Mouse (Mus musculus) lung, adult 2 months (tissue): Measurements from ENCODE around the gene Tmem176b. TPM values are rescaled to one million over a fixed set of nuclear protein-coding genes. Genes with fewer than 3 reads are reported as not detected.
A peak's percentile ranks its signal among the peaks of the same experiment; 100 is the strongest.
"Not testable (repeated sequence)": the region's sequence is repeated elsewhere in the genome, so short reads cannot be mapped to it uniquely, and the experiment has no call there.

Experiments
- DNase-seq: peaks from one replicate; pipeline ENCODE4 v3.0.0; 2022
- H3K4me1 ChIP-seq: fragments of 200-500 bp; 2 replicates; pipeline ENCODE4 v1.6.1; 2011; ENCODE audit warnings: low read length; ENCODE audit not compliant: control insufficient read depth, insufficient read depth
- H3K4me3 ChIP-seq: fragments of 200-500 bp; replicated peaks from 2 replicates; pipeline ENCODE3; 2011; ENCODE audit warnings: low read depth, mild to moderate bottlenecking, control low read depth, low read length; ENCODE audit errors: extremely low read depth
- CTCF ChIP-seq: fragments of 200-500 bp; IDR thresholded peaks from 2 replicates; pipeline ENCODE4 v1.5.1; 2011; ENCODE audit warnings: mild to moderate bottlenecking, low read length, control low read depth; ENCODE audit not compliant: insufficient read depth
- POLR2A ChIP-seq: fragments of 200-500 bp; IDR thresholded peaks from 2 replicates; pipeline ENCODE4 v1.6.1; 2011; ENCODE audit warnings: low read depth, mild to moderate bottlenecking, control low read depth, low read length, borderline replicate concordance; ENCODE audit errors: extremely low read depth
- WGBS: fragments of 180-500 bp; shearing (Covaris S2); methylation state at CpG from one replicate; pipeline ENCODE4 v1.1.7; 2018; 5-methylcytosine and 5-hydroxymethylcytosine counted together
- polyA plus RNA-seq: library from polyadenylated mRNA; depleted of rRNA; stranded (reverse); fragments of >200 nt; gene quantifications from 2 replicates; pipeline ENCODE4 v1.2.3, GENCODE M21; 2012; rRNA removed

Tmem176b gene
- polyA plus RNA-seq: 521 and 609 TPM in 2 replicates

DNA sequence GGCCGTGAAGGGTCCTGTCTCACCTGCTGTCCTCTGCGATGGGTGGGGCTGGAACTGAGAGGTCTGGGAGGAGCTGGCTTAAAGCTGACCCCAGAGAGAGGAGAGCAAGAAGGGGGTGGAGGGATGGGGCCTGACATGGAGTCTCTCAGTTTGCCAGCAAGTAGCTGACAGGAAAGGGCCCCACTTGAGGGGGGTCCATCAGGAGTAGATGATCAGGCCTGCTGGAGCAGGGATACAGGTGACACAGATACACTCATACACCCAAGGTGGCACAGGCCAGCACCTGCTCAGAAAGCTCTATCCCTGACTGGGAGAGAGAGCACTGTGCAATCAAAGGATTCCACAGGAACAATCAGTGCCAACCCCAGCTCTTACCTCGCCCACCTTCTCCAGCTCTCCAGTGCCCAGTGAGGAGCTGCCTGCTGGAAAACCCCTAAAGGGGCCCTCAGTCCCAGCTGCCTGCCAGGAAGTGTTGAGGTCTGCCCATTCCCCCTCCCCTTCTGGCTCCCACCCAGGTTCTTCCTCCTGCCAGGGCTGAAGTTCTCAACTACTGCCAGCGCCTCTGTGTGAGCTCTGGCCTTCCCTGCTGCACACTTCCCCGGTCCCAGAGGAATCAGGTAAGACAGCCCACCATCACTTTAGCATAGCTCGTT is at the start of gene Tmem176b:
Gene Tmem176b, minus strand, starts transcription at position 524 of the 653 bp plus-strand sequence.
- DNase-seq: peak; percentile 97
- peaks cover 14% of the 10 kb centered on the region for H3K4me1 ChIP-seq
- WGBS: 2% methylated on average over 6 of the region's 6 CpGs
- H3K4me3 ChIP-seq: peak within 1 kb of the TSS; percentile 88
- TF ChIP-seq POLR2A (peak; percentile 72; the same call in 1 of the 2 replicates), CTCF (no peak)

DNA sequence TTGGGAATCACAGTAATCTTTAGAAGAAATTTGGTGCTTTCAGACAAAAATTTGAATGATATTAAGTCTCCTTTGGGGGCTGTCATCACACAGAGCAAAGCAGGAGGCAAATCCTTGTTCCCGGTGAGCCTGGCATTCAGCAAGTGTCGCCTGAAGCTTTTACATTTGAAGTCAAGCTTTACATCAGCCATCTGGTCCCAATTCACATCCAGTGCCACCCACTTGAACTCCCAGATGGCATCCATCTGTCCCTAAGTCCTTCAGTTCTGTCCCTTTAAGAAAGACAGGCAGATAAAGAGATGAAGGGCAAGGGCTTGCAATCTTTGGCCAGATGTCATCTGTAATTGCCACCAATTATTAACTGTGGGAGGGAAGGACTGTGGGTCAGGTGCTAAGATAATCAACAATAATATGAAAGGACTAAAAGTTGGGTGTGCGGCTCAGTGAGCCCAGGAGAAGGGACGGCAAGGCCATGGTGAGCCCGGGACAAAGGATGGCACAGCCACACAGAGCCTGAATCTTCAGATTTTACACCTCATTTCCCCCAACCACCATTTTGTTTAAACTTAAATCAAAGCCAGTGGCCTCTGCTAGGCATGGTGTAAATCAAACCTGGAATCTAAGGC is 35.3 kb upstream of the Tmem176b start:
- no peak overlapping the region for H3K4me3 ChIP-seq
- TF ChIP-seq POLR2A: no peak
- TF ChIP-seq CTCF: no peak
- WGBS: 70% methylated on average over 5 of the region's 5 CpGs
- no peaks in the 10 kb centered on the region for H3K4me1 ChIP-seq
- DNase-seq: no peak

DNA sequence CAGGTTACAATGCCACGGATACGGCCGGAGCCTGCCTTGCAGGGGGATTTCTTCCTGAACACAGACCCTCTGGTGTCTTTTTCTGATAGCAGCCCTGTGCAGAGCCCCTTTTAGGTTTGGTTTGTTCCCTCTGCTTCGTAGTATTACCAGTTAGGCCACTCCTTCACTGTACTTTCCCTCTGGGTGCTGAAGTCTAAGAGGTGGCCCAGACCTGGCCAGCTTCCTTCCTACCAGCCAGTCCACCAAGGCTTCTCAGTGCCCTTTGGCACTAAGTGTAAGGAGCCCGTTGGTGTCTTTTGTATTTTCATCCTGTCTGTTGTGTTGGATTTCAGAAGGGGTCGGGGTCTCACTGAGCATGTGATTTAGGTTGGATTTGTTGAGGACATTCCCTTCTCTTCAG is 34.2 kb upstream of the Tmem176b start:
- H3K4me1 ChIP-seq: no peaks in the 10 kb centered on the region
- no peak for TF ChIP-seq POLR2A
- no peak for TF ChIP-seq CTCF
- DNase-seq: no peak
- no peak overlapping the region for H3K4me3 ChIP-seq
- WGBS: 87% methylated on average over 6 of the region's 6 CpGs

DNA sequence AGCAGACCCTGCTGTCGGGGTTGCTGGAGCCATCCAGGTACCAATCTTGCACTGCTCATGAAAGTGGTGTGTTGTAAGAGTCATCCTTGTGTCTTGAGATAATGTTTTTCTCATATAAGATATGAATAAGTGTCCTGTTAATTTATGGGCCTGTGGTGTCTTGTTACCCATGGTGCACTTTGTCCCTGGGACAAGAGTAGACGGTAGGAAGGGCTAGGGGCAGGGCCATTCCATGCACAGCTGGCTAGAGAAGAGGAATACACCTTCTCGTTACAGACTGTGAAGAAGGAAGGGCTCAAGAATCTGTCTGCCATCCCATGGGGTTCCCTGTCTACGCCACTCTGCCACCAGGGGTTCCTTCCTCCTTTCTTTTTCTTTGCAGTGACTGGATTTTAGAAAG is 33.3 kb upstream of the Tmem176b start:
- Histone ChIP-seq H3K4me3 (no peak overlapping the region), H3K4me1 (no peaks in the 10 kb centered on the region)
- DNase-seq: no peak
- 87% methylated on average over 4 of the region's 4 CpGs for WGBS
- no peak for TF ChIP-seq CTCF
- TF ChIP-seq POLR2A: no peak

DNA sequence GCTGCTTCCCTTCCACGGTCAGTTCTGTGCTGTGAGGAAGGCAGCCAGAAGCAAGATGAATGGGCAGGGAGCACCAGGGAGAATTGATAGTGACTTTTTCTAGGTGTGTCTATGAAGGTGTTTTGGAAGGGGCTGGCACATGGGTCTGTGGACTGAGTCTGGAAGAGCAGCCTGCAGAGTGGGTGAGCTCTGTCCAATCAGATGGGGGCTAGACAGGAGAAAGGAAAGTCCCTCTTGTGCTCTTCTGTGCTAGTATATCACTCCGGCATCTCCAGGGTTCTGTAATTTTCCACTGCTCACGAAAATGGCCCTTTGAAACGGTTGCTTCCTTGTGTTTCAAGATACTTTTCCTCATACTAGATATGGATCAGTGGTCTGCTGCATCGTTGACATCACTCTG is 31.3 kb upstream of the Tmem176b start, which contains the start of gene Aoc1:
Gene Aoc1, plus strand, starts transcription at position 301 of the 400 bp plus-strand sequence.
- Histone ChIP-seq H3K4me1 (no peaks in the 10 kb centered on the region), H3K4me3 (no peak within 1 kb of the TSS)
- no peak for DNase-seq
- TF ChIP-seq CTCF (no peak), POLR2A (no peak)
- WGBS: 67% methylated on average over 5 of the region's 5 CpGs

DNA sequence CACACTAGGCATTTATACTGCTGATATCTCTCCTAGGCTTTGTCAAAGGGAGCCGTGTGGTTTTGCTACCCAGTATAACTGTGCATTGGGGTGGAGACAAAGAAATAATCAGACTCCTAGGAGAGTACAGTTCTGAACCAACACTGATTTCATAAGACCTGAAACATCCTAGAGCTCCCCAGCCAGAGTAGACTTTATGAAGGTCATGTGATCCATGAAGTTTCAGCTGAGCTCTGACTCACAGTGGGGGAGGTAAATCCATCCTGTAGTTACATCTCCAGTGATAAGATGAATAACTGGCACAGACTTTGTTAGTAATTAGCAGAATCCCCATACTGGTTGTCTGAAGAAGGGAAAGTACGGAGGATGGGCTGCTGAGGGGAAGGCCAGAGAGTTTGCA is 28.5 kb upstream of the Tmem176b start:
- 63% methylated on average over 2 of the region's 2 CpGs for WGBS
- Histone ChIP-seq H3K4me1 (no peaks in the 10 kb centered on the region), H3K4me3 (no peak overlapping the region)
- TF ChIP-seq CTCF: no peak
- TF ChIP-seq POLR2A: no peak
- no peak for DNase-seq

DNA sequence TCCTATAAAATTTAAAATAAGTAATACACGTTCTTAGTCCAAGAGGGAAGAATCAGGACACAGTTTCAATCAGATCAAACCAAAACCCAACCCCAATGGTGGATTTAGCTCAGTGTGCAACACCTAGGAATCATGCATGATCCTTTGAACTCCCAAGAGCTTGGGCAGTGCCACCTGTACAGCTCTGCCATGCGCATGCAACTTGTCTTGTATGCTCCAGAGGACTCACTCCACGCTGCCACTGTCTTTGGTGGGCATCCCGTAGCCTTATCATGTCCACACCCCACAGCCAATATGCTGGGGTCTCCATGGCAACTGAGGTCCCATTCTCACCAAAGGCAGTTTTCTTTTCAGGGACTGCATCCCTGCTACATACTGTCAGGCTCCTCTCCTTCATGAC is 25.9 kb upstream of the Tmem176b start:
- TF ChIP-seq POLR2A: no peak
- 79% methylated on average over 4 of the region's 4 CpGs for WGBS

DNA sequence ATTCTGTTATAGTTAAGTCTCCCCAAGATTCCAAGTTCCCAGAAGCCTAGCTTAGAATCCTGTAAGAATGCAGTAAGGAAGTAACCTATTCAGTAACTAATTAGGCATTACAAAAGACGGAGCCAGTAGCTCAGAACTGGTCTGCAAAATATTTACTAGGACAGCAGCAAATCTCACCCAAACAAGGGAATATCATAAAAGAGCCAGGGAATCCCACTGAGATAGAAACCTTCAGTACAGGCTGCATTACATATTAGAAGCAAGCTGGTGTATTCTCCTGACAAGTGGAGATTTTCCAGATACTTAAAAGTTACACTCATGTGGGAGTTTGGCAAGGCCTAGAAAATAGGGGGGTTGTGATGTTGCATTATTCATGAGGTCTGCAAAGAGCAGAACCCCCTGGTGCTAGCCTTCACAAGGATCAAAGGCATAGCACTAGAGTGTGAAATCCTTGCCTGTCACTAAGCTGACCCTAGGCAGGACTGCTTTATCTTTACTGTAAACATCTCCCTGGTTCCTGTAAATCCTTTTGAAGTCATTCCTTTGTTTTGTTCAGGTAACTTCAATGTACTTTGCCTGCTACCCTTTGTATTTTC is 25.2 kb upstream of the Tmem176b start:
- not testable (repeated sequence) for H3K4me3 ChIP-seq, DNase-seq, H3K4me1 ChIP-seq
- 77% methylated on average over 1 of the region's 1 CpGs for WGBS

More for the DNA sequence above, 25.9 kb upstream of the Tmem176b start:
- 0 out of 2 replicates have a peak, but pooled peaks cover 2% of the 10 kb centered on the region for H3K4me1 ChIP-seq
- DNase-seq: no peak
- H3K4me3 ChIP-seq: no peak overlapping the region

DNA sequence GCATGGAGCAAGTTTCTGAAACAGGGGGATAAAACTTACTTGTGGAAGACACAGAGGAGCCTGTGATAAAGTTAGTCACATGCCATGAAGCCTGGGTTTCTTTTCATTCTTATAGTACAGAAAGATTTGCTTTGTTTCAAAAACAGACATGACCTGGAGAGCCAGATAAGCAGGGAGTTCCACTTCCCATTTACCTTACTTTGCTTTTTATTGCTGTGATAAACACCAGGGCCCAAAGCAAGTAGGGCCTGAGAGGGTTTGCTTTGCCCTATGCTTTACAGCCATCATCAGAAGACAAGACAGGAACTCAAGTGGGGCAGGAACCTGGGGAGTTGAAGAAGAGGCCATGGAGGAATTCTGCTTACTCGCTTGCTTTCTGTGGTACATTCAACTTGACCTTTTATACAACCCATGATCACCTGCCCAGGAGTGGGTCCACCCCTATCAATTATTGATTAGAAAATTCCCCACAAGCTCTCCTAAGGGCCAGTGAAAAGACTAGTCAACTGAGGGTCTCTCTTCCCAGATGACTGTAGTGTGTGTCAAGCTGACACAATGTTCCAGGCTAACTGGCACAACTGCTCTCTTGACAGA is 24.0 kb upstream of the Tmem176b start:
- no peak overlapping the region for H3K4me3 ChIP-seq
- DNase-seq: no peak
- 92% methylated on average over 1 of the region's 1 CpGs for WGBS
- TF ChIP-seq CTCF: no peak
- TF ChIP-seq POLR2A: no peak
- H3K4me1 ChIP-seq: 0 out of 2 replicates have a peak, but pooled peaks cover 2% of the 10 kb centered on the region
